Mouse (Mus musculus): ENCODE results near the gene Fam187a. TPM values are rescaled to one million over a fixed set of nuclear protein-coding genes. Genes with fewer than 3 reads are reported as not detected.
A peak's percentile ranks its signal among the peaks of the same experiment; 100 is the strongest.

Gene Fam187a
- total and polyA plus RNA-seq, 3 experiments: 0.08 TPM; not detected in 1

GRCm38 (mm10) chr11:102859933-102860332 is 25.0 kb upstream of the Fam187a start:
- Histone ChIP-seq H3K36me3 (ENCODE audit: control insufficient read depth in 1 of 2, insufficient read depth in 2 of 2, low read length in 2 of 2) (peaks cover 0 to 42% of the 10 kb centered on the region in 2 experiments; a peak in 2 of 4 replicates), H3K4me1 (ENCODE audit: control insufficient read depth in 1 of 2, insufficient read depth in 2 of 2, low read length in 2 of 2) (no peaks in the 10 kb centered on the region), H3K4me3 (ENCODE audit: control insufficient read depth in 1 of 2, insufficient read depth in 1 of 2, low read depth in 2 of 2, low read length in 2 of 2) (no peak overlapping the region), H3K79me2 (ENCODE audit: control insufficient read depth, insufficient read depth, low read length, poor library complexity) (0 out of 2 replicates have a peak, but pooled peaks cover 1% of the 10 kb centered on the region), H3K9me3 (replicated peaks; ENCODE audit: insufficient read depth, low read length) (no peaks in the 10 kb centered on the region), H3K27me3 (ENCODE audit: control insufficient read depth in 1 of 2, insufficient read depth in 2 of 2, low read length in 2 of 2) (no peaks in the 10 kb centered on the region), H3K27ac (ENCODE audit: control insufficient read depth, low read depth, low read length) (no peak overlapping the region), H3K9ac (ENCODE audit: control insufficient read depth, low read depth, low read length, poor library complexity, severe bottlenecking) (no peak overlapping the region)
- TF ChIP-seq MAFK (IDR thresholded peaks at IDR 0.05; ENCODE audit: borderline replicate concordance, low read depth, low read length) (no peak), RCOR1 (IDR thresholded peaks at IDR 0.05; ENCODE audit: low read depth, low read length) (no peak), ZNF384 (IDR thresholded peaks at IDR 0.05; ENCODE audit: low read depth, low read length) (no peak), ZC3H11A (IDR thresholded peaks at IDR 0.05; ENCODE audit: low read depth, low read length) (no peak), ZKSCAN1 (IDR thresholded peaks at IDR 0.05; ENCODE audit: low read depth, low read length) (no peak), MYB (IDR thresholded peaks at IDR 0.05; ENCODE audit: low read depth, low read length) (no peak), USF2 (IDR thresholded peaks at IDR 0.05; ENCODE audit: borderline replicate concordance in 1 of 2, insufficient read depth in 1 of 2, low read depth in 1 of 2, low read length in 2 of 2) (no peak), MAZ (IDR thresholded peaks at IDR 0.05; ENCODE audit: low read depth, low read length) (no peak)
- no peak for DNase-seq (ENCODE audit: low read depth, low spot score)

- H3K9ac ChIP-seq (ENCODE audit: control insufficient read depth, low read depth, low read length, poor library complexity, severe bottlenecking): no peak overlapping the region
- DNase-seq (ENCODE audit: low read depth, low spot score): peak; percentile 80
- H3K4me1 ChIP-seq (ENCODE audit: control insufficient read depth in 1 of 2, insufficient read depth in 2 of 2, low read length in 2 of 2): no peaks in the 10 kb centered on the region
- no peak overlapping the region for H3K4me3 ChIP-seq (ENCODE audit: control insufficient read depth in 1 of 2, insufficient read depth in 1 of 2, low read depth in 2 of 2, low read length in 2 of 2)
- H3K79me2 ChIP-seq (ENCODE audit: control insufficient read depth, insufficient read depth, low read length, poor library complexity): 0 out of 2 replicates have a peak, but pooled peaks cover 1% of the 10 kb centered on the region
- no peaks in the 10 kb centered on the region for H3K9me3 ChIP-seq (replicated peaks; ENCODE audit: insufficient read depth, low read length)
- peaks cover 0 to 41% of the 10 kb centered on the region in 2 experiments; a peak in 2 of 4 replicates for H3K36me3 ChIP-seq (ENCODE audit: control insufficient read depth in 1 of 2, insufficient read depth in 2 of 2, low read length in 2 of 2)
- H3K27me3 ChIP-seq (ENCODE audit: control insufficient read depth in 1 of 2, insufficient read depth in 2 of 2, low read length in 2 of 2): no peaks in the 10 kb centered on the region
- TF ChIP-seq RAD21 (IDR thresholded peaks at IDR 0.05; ENCODE audit: low read depth, low read length) (peak; percentile 28), MAX (IDR thresholded peaks at IDR 0.05; ENCODE audit: low read length) (no peak), CHD1 (IDR thresholded peaks at IDR 0.05; ENCODE audit: low read depth, low read length) (no peak), ZC3H11A (IDR thresholded peaks at IDR 0.05; ENCODE audit: low read depth, low read length) (peak; percentile 1; the same call in 1 of the 2 replicates), CTCF (IDR thresholded peaks at IDR 0.05 in 2 of 3, conservative IDR thresholded peaks at IDR 0.05 in 1 of 3; ENCODE audit: control insufficient read depth in 1 of 3, insufficient read depth in 1 of 3, low read depth in 2 of 3, low read length in 3 of 3, poor library complexity in 1 of 3, severe bottlenecking in 1 of 3) (peak; percentile 51 to 71 (median 57)), SMC3 (IDR thresholded peaks at IDR 0.05; ENCODE audit: low read depth, low read length) (peak; percentile 52)
- H3K27ac ChIP-seq (ENCODE audit: control insufficient read depth, low read depth, low read length): no peak overlapping the region
These were observed 20.7 kb upstream of the Fam187a start for GRCm38 (mm10) chr11:102864272-102864671.

- Histone ChIP-seq H3K4me3 (ENCODE audit: control insufficient read depth in 1 of 2, insufficient read depth in 1 of 2, low read depth in 2 of 2, low read length in 2 of 2) (no peak overlapping the region), H3K27ac (ENCODE audit: control insufficient read depth, low read depth, low read length) (no peak overlapping the region), H3K9ac (ENCODE audit: control insufficient read depth, low read depth, low read length, poor library complexity, severe bottlenecking) (no peak overlapping the region), H3K9me3 (replicated peaks; ENCODE audit: insufficient read depth, low read length) (no peaks in the 10 kb centered on the region), H3K79me2 (ENCODE audit: control insufficient read depth, insufficient read depth, low read length, poor library complexity) (peaks cover 19% of the 10 kb centered on the region), H3K27me3 (ENCODE audit: control insufficient read depth in 1 of 2, insufficient read depth in 2 of 2, low read length in 2 of 2) (no peaks in the 10 kb centered on the region), H3K36me3 (ENCODE audit: control insufficient read depth in 1 of 2, insufficient read depth in 2 of 2, low read length in 2 of 2) (peaks cover 8 to 21% of the 10 kb centered on the region in 2 experiments), H3K4me1 (ENCODE audit: control insufficient read depth in 1 of 2, insufficient read depth in 2 of 2, low read length in 2 of 2) (peaks cover 0 to 6% of the 10 kb centered on the region in 2 experiments; a peak in 1 of 4 replicates)
- DNase-seq (ENCODE audit: low read depth, low spot score): no peak
- TF ChIP-seq POLR2A (IDR thresholded peaks at IDR 0.05; ENCODE audit: control insufficient read depth in 1 of 2, insufficient read depth in 1 of 2, low read depth in 1 of 2, low read length in 2 of 2, poor library complexity in 1 of 2) (no peak), JUND (IDR thresholded peaks at IDR 0.05; ENCODE audit: low read depth, low read length) (no peak), ZMIZ1 (IDR thresholded peaks at IDR 0.05; ENCODE audit: low read depth, low read length) (no peak), ZKSCAN1 (IDR thresholded peaks at IDR 0.05; ENCODE audit: low read depth, low read length) (no peak), MEF2A (IDR thresholded peaks at IDR 0.05; ENCODE audit: extremely low read depth, insufficient replicate concordance, low read depth, low read length, poor library complexity, severe bottlenecking) (no peak), GABPA (IDR thresholded peaks at IDR 0.05; ENCODE audit: low read depth, low read length) (no peak), POLR2AphosphoS2 (IDR thresholded peaks at IDR 0.05; ENCODE audit: low read length) (no peak), NRF1 (IDR thresholded peaks at IDR 0.05; ENCODE audit: insufficient read depth, low read depth, low read length, poor library complexity, severe bottlenecking) (no peak), CHD2 (IDR thresholded peaks at IDR 0.05; ENCODE audit: low read length) (no peak), ETS1 (IDR thresholded peaks at IDR 0.05; ENCODE audit: low read depth, low read length) (no peak), EP300 (IDR thresholded peaks at IDR 0.05; ENCODE audit: low read depth in 1 of 2, low read length in 2 of 2) (no peak), ELF1 (IDR thresholded peaks at IDR 0.05; ENCODE audit: low read depth, low read length) (no peak), POLR2AphosphoS5 (IDR thresholded peaks at IDR 0.05; ENCODE audit: borderline replicate concordance, low read depth, low read length) (no peak), ZNF384 (IDR thresholded peaks at IDR 0.05; ENCODE audit: low read depth, low read length) (no peak), RAD21 (IDR thresholded peaks at IDR 0.05; ENCODE audit: low read depth, low read length) (no peak)
These were observed 10.1 kb upstream of the Fam187a start for GRCm38 (mm10) chr11:102874801-102875334.

All from MEL (cell line).